15 mouse cellular contexts compared by ENCODE assay signal in genomic region chr13:20115131-20115907, GRCm38 (mm10). TPM values are rescaled to one million over a fixed set of nuclear protein-coding genes. Genes with fewer than 3 reads are reported as not detected.
DNase-seq lines count a peak whose midpoint lies in the region; ATAC-seq and TF ChIP-seq lines count a peak whose summit lies in the region.
"Had no signal": no experiment of that assay in that cellular context is flagged by ENCODE, and none has a peak within 500 bp of the region (broad histone marks: within the 10 kb centered on the region; RNA-seq: fewer than 3 reads in every experiment).

No protein-coding gene starts in this region.

- DNase-seq in adrenal gland, postnatal 36 days = peak; percentile 12 to 22
- no peak for DNase-seq in adrenal gland, postnatal 14 days
- no peak for DNase-seq in limb, embryonic 10.5 days (ENCODE audit: low spot score)
- peak; percentile 39 for DNase-seq in mesoderm, embryonic 11.5 days (ENCODE audit: low read depth, low spot score)
- no peak for DNase-seq in kidney, postnatal 36 days
- DNase-seq: cerebellum, adult 8-10 months had no signal

- no peaks in the 10 kb centered on the region for H3K27me3 ChIP-seq in limb, embryonic 12.5 days
- H3K27me3 ChIP-seq in limb, embryonic 10.5 days (ENCODE audit: low read depth, poor library complexity, severe bottlenecking) = no peaks in the 10 kb centered on the region
- H3K27me3 ChIP-seq in E14TG2a.4 (ENCODE audit: insufficient read depth, low read length) = no peaks in the 10 kb centered on the region
- H3K27me3 ChIP-seq in kidney, embryonic 14.5 days (ENCODE audit: control insufficient read depth, insufficient read depth, low read length) = no peaks in the 10 kb centered on the region
- H3K27me3 ChIP-seq: embryonic facial prominence, embryonic 13.5 days; neural tube, embryonic 13.5 days; Patski had no signal

- H3K36me3 ChIP-seq in limb, embryonic 12.5 days = no peaks in the 10 kb centered on the region
- no peaks in the 10 kb centered on the region for H3K36me3 ChIP-seq in limb, embryonic 10.5 days
- H3K36me3 ChIP-seq in E14TG2a.4 (ENCODE audit: insufficient read depth, low read length) = no peaks in the 10 kb centered on the region
- H3K36me3 ChIP-seq in kidney, embryonic 14.5 days (ENCODE audit: control insufficient read depth, insufficient read depth, low read length) = no peaks in the 10 kb centered on the region
- H3K36me3 ChIP-seq: embryonic facial prominence, embryonic 13.5 days; heart, embryonic 10.5 days; neural tube, embryonic 13.5 days had no signal

- 33% methylated on average over 9 of the region's 9 CpGs for WGBS in limb, embryonic 12.5 days
- WGBS in limb, embryonic 10.5 days = 43% methylated on average over 9 of the region's 9 CpGs
- WGBS in kidney, embryonic 14.5 days = 50% methylated on average over 9 of the region's 9 CpGs

- no peaks in the 10 kb centered on the region for H3K9me3 ChIP-seq in limb, embryonic 12.5 days
- no peaks in the 10 kb centered on the region for H3K9me3 ChIP-seq in limb, embryonic 10.5 days (replicated peaks)
- H3K9me3 ChIP-seq in E14TG2a.4 (ENCODE audit: low read length) = peaks cover 29% of the 10 kb centered on the region
- H3K9me3 ChIP-seq in kidney, embryonic 14.5 days (ENCODE audit: control insufficient read depth, low read length) = no peaks in the 10 kb centered on the region
- H3K9me3 ChIP-seq: embryonic facial prominence, embryonic 13.5 days; heart, embryonic 10.5 days; neural tube, embryonic 13.5 days had no signal

- no peak overlapping the region for H3K9ac ChIP-seq in limb, embryonic 12.5 days (replicated peaks)
- H3K9ac ChIP-seq in kidney, embryonic 14.5 days (ENCODE audit: low read depth, low read length) = no peak overlapping the region
- H3K9ac ChIP-seq: embryonic facial prominence, embryonic 13.5 days; neural tube, embryonic 13.5 days had no signal

- ATAC-seq in limb, embryonic 12.5 days (ENCODE audit: insufficient number of reproducible peaks, insufficient read depth, low FRiP score, low TSS enrichment, low read depth) = 0 out of 2 replicates have a peak, but pooled peaks have one; percentile 42
- no peak for ATAC-seq in kidney, embryonic 14.5 days (ENCODE audit: low FRiP score, low TSS enrichment)
- ATAC-seq: forebrain, embryonic 16.5 days; inflammation-experienced regulatory T-cells, adult 6 months; Patski had no signal

- no peak overlapping the region for H3K27ac ChIP-seq in limb, embryonic 12.5 days
- no peak overlapping the region for H3K27ac ChIP-seq in limb, embryonic 10.5 days
- no peak overlapping the region for H3K27ac ChIP-seq in kidney, embryonic 14.5 days (ENCODE audit: low read depth, low read length)
- H3K27ac ChIP-seq: embryonic facial prominence, embryonic 13.5 days; heart, embryonic 10.5 days; neural tube, embryonic 13.5 days had no signal

- H3K4me2 ChIP-seq in limb, embryonic 12.5 days = no peak overlapping the region
- H3K4me2 ChIP-seq in kidney, embryonic 14.5 days (replicated peaks; ENCODE audit: low read depth, low read length) = no peak overlapping the region
- H3K4me2 ChIP-seq: embryonic facial prominence, embryonic 13.5 days; neural tube, embryonic 13.5 days had no signal

- no peak for TF ChIP-seq CTCF in E14TG2a.4 (conservative IDR thresholded peaks at IDR 0.05; ENCODE audit: low read length)

- H3K4me3 ChIP-seq in limb, embryonic 12.5 days (replicated peaks) = no peak overlapping the region
- H3K4me3 ChIP-seq in limb, embryonic 10.5 days = no peak overlapping the region
- 0 out of 2 replicates have a peak overlapping the region, but pooled peaks have one; percentile 26 for H3K4me3 ChIP-seq in E14TG2a.4 (replicated peaks; ENCODE audit: low read length)
- no peak overlapping the region for H3K4me3 ChIP-seq in kidney, embryonic 14.5 days (ENCODE audit: low read length)
- H3K4me3 ChIP-seq: embryonic facial prominence, embryonic 13.5 days; heart, embryonic 10.5 days; neural tube, embryonic 13.5 days had no signal

- peaks cover 11% of the 10 kb centered on the region; the same call in 1 of the 2 replicates for H3K4me1 ChIP-seq in limb, embryonic 12.5 days (replicated peaks)
- H3K4me1 ChIP-seq in limb, embryonic 10.5 days = peaks cover 30% of the 10 kb centered on the region
- H3K4me1 ChIP-seq in E14TG2a.4 (replicated peaks; ENCODE audit: low read depth, low read length) = peaks cover 47% of the 10 kb centered on the region
- no peaks in the 10 kb centered on the region for H3K4me1 ChIP-seq in kidney, embryonic 14.5 days (ENCODE audit: control insufficient read depth, insufficient read depth, low read length)

RNA-seq across cellular contexts. Expression of gene Elmo1, which starts 24.9 kb away (rescaled TPM):
- total RNA-seq in adrenal gland, postnatal 36 days (2021) = 10 to 100 TPM; 13.0 to 16.5 TPM
- total RNA-seq in adrenal gland, postnatal 14 days (2021) = 19.2 and 30.8 TPM in 2 replicates
- 8.0 and 8.3 TPM in 2 replicates for polyA plus RNA-seq in limb, embryonic 12.5 days (2016; fragmentation: Nextera tagmentation; extraction: Ambion mirVana)
- polyA plus RNA-seq in limb, embryonic 10.5 days (2016; fragmentation: Nextera tagmentation; extraction: Ambion mirVana) = 7.1 and 9.1 TPM in 2 replicates
- polyA plus RNA-seq in kidney, embryonic 14.5 days (2014; fragmentation: Nextera tagmentation; extraction: Ambion mirVana) = 7.9 and 15.4 TPM in 2 replicates

Comparison
In these comparisons a context has a peak if more than half of its experiments do, and no peak if none do; other contexts are left out.
1. DNase-seq: peak in adrenal gland, postnatal 36 days (2 of 2) and mesoderm, embryonic 11.5 days (single experiment); none in adrenal gland, postnatal 14 days (single experiment), limb, embryonic 10.5 days (single experiment) and kidney, postnatal 36 days (0 of 2).